Mouse (Mus musculus) mesoderm, embryonic 11.5 days (tissue): Measurements from ENCODE around the gene Slc37a4.
"Not testable (repeated sequence)": the region's sequence is repeated elsewhere in the genome, so short reads cannot be mapped to it uniquely, and the experiment has no call there.

Experiments used
- DNase-seq: peaks from one replicate; pipeline ENCODE4 v3.0.0-alpha.2; 2012; ENCODE audit warnings: low read depth, low spot score

Gene Slc37a4

DNA sequence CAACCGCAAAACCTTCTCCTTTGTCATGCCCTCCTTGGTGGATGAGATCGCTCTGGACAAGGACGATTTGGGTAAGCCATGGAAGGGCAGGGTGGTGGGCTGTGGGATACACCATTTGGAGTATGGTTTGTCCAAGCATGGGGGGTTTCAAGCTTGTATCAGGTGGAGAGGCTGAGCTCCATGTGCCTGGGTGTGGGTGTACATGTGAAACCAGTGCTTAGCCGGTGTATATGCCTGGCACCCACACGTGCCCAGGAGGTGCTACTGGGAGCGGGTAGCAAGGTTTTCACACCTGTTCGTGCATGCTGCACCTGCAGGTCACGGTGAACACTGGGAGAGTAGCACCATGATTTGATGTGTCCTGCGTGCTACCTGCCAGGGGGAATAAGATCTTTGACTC is 1.9 kb downstream of the Slc37a4 start:
- no peak for DNase-seq

DNA sequence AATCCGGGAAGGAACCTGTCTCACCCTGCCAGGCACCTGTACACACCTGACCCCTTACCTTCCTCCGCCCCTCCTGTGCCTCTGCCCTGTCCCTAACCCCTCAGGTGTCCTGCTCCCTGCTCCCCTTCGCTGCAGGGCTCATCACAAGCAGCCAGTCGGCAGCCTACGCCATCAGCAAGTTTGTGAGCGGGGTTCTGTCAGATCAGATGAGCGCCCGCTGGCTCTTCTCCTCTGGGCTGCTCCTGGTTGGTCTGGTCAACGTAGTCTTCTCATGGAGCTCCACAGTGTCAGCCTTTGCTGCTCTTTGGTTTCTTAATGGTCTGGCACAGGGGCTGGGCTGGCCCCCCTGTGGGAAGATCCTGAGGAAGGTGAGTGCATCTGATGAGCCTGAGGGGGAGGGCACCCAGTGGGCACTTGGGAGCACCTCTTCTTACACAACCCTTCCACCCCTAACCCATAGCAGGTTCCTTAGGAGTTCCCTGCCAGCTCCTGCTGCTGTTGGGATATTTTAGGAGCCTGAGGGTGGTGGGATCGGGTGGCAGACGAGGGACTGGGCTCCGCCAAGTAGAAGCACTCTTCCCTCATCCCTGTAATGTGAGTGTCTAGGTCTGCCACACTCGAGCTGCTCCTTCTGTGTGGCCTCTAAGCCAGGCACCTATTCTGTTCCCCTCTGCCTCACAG is 2.6 kb downstream of the Slc37a4 start:
- no peak for DNase-seq

- DNase-seq: no peak
Measured at GRCm38 (mm10) chr9:44399795-44400114, 3.1 kb downstream of the Slc37a4 start.

GRCm38 (mm10) chr9:44401081-44401480 is 4.4 kb downstream of the Slc37a4 start:
- DNase-seq: no peak

GRCm38 (mm10) chr9:44405011-44405410 is 8.4 kb downstream of the Slc37a4 start:
- no peak for DNase-seq

GRCm38 (mm10) chr9:44406906-44407751 is 10.5 kb downstream of the Slc37a4 start, which contains the start of the genes Rps25 and Trappc4:
TSS of gene Rps25 (plus strand) at chr9:44407139.
TSS of gene Trappc4 (minus strand) at chr9:44407600.
- peak; percentile 95 for DNase-seq

DNA sequence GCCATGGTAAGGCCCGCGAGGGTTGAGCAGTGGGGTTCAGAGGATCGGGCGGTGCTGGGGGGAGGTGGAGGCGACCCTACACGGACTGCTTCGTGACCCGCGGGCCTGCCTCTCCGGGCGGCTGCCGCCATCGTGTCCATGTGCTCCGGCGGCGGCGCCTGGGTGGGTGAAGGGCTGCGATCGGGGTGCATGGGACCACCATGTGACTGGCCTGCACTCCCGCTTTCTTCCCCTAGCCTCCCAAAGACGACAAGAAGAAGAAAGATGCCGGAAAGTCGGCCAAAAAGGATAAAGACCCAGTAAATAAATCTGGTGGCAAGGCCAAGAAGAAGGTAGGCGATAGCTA is 11.1 kb downstream of the Slc37a4 start:
- DNase-seq: no peak

DNA sequence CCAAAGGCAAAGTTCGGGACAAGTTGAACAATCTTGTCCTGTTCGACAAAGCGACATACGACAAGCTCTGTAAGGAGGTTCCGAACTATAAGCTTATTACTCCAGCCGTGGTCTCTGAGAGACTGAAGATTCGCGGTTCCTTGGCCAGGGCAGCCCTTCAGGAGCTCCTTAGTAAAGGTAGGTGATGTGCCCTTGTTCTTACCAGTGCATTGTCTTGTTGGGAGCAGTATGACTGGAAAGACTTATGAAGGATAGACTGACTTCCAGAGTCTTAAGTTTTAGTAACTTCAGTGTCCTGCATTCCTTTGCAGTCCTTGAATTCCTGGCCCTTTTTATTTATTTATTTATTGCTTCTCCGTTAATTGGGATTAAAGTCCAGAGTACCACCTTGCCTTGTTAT is 12.0 kb downstream of the Slc37a4 start:
- DNase-seq: not testable (repeated sequence)

GRCm38 (mm10) chr9:44410647-44411336 is 14.1 kb downstream of the Slc37a4 start:
- no peak for DNase-seq

DNA sequence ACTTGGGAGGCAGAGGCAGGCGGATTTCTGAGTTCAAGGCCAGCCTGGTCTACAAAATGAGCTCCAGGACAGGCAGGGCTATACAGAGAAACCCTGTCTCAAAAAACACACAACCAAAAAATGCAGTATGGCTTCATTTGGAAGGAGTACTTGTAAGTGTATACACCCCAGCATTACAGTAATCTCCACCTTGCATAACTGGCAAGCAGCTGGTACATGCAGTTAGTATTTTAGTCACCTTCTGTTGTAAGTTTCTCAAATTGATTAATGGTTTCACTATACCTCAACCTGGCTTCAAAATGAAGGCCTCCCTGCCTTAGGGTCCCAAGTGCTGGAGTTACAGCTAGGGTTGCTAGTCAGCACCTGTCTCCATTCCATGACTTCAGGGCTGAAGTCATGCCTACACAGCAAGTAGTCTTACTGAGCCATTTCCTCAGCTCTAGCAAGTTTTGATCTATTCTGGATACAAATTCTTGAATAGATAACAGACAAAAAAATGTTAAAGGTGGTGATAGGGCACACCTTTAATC is 15.0 kb downstream of the Slc37a4 start:
- no peak for DNase-seq

DNA sequence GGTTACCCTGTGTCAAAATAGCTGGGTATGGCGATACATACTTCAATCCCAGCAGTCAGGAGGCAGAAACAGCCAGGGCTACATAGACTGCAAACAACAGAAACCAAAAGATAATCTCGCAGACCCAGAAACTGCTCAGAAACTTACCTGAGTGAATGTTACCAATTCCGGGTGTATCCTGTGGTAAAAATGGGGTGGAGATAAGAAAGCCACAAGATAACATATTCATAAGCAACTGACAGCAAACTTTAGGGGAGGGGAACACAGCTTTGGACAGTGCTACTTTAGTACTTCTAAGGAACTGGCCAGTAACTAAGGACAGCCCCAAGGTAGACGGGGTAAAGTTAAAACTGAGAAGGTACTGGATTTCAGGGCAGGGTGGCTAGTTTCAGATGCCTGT is 15.7 kb downstream of the Slc37a4 start:
- DNase-seq: no peak

DNA sequence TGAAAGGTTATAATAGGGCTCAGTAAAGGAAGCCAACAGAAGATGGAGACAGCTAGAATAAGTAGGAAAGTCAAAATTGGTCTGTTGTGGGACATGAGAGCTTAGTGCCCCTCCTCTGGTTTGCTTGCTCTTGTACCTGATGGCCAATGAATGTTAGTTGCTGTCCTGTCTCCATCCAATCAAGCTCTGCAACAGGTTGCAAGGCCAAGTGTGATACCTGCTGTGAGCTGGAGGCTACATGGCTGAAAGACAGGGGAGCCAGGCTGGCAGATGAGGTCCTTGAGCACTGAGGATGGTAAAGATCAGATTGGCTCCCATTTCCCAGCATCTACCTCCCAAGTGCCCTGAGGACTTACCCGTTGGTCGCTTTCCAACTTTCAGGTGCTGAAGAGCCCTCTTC is 16.1 kb downstream of the Slc37a4 start:
- no peak for DNase-seq

GRCm38 (mm10) chr9:44417156-44417891 is 20.7 kb downstream of the Slc37a4 start:
- DNase-seq: no peak

DNA sequence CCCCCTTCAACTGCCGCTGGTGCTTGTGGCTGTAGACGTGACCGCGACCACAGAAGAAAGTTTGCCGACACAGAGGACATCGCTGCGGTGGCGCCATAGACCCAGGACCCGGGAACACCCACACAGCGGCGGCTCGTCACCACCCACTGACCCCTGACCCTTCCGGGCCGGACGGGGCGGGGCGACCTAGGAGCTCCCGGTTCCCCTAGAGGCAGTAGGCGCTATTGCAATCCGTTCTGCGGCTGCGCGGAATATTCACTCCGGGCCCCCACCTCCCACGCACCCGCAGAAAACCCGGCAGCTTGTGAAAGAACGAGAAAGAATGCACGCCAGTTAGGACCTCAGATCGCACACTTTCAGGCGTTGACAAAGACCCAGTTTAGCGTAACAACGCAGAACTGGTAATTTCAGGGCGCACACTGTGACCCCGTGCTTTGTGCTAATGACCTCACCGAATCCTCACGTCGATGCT is 21.3 kb downstream of the Slc37a4 start:
- peak; percentile 93 for DNase-seq

- DNase-seq: no peak
Measured at GRCm38 (mm10) chr9:44418519-44419385, 22.1 kb downstream of the Slc37a4 start, which contains the start of gene Ccdc84. TSS of gene Ccdc84 (minus strand) at chr9:44418569.

GRCm38 (mm10) chr9:44419730-44420129 is 23.1 kb downstream of the Slc37a4 start:
- DNase-seq: not testable (repeated sequence)

GRCm38 (mm10) chr9:44420280-44420898 is 23.7 kb downstream of the Slc37a4 start:
- no peak for DNase-seq

- DNase-seq: no peak
Measured at GRCm38 (mm10) chr9:44423576-44423975, 26.9 kb downstream of the Slc37a4 start.

GRCm38 (mm10) chr9:44432577-44433185 is 36.0 kb downstream of the Slc37a4 start:
- DNase-seq: no peak
